Mouse (Mus musculus): ENCODE measurements around the gene Fst. TPM values are rescaled to one million over a fixed set of nuclear protein-coding genes. Genes with fewer than 3 reads are reported as not detected.

The Fst gene
- polyA plus RNA-seq (2012; rRNA removed) = 1.4 and 2.7 TPM in 2 replicates

GRCm38 (mm10) chr13:114458886-114459700, at the start of gene Fst:
Gene Fst (minus strand): TSS chr13:114458951.
- no peak for DNase-seq (ENCODE audit: low read depth, low spot score)
- WGBS = under 1% methylated on average over 77 of the region's 77 CpGs

- DNase-seq (ENCODE audit: low read depth, low spot score) = no peak
- 27% methylated on average over 3 of the region's 3 CpGs for WGBS
These were observed 35.1 kb upstream of the Fst start for GRCm38 (mm10) chr13:114493826-114494225.

- WGBS = 63% methylated on average over 7 of the region's 7 CpGs
- no peak for DNase-seq (ENCODE audit: low read depth, low spot score)
These were observed 29.4 kb upstream of the Fst start for GRCm38 (mm10) chr13:114488178-114488577.

GRCm38 (mm10) chr13:114478329-114478728, 19.6 kb upstream of the Fst start:
- no peak for DNase-seq (ENCODE audit: low read depth, low spot score)
- 90% methylated on average over 4 of the region's 4 CpGs for WGBS

GRCm38 (mm10) chr13:114469945-114470344, 11.2 kb upstream of the Fst start:
- no peak for DNase-seq (ENCODE audit: low read depth, low spot score)
- 42% methylated on average over 3 of the region's 3 CpGs for WGBS

GRCm38 (mm10) chr13:114466269-114466919, 7.6 kb upstream of the Fst start:
- WGBS = 86% methylated on average over 6 of the region's 6 CpGs
- no peak for DNase-seq (ENCODE audit: low read depth, low spot score)

- DNase-seq (ENCODE audit: low read depth, low spot score) = no peak
These were observed 6.6 kb upstream of the Fst start for GRCm38 (mm10) chr13:114465387-114465786.

GRCm38 (mm10) chr13:114464824-114465223, 6.1 kb upstream of the Fst start:
- no peak for DNase-seq (ENCODE audit: low read depth, low spot score)
- 61% methylated on average over 3 of the region's 3 CpGs for WGBS

More at GRCm38 (mm10) chr13:114465387-114465786, 6.6 kb upstream of the Fst start:
- 64% methylated on average over 1 of the region's 1 CpGs for WGBS

GRCm38 (mm10) chr13:114462548-114463408, 4.0 kb upstream of the Fst start:
- 54% methylated on average over 8 of the region's 8 CpGs for WGBS

GRCm38 (mm10) chr13:114460306-114460892, 1.6 kb upstream of the Fst start:
- WGBS = 2% methylated on average over 29 of the region's 29 CpGs
- DNase-seq (ENCODE audit: low read depth, low spot score) = no peak

More at GRCm38 (mm10) chr13:114462548-114463408, 4.0 kb upstream of the Fst start:
- DNase-seq (ENCODE audit: low read depth, low spot score) = no peak

GRCm38 (mm10) chr13:114459701-114460160, 980 bp upstream of the Fst start:
- no peak for DNase-seq (ENCODE audit: low read depth, low spot score)
- 2% methylated on average over 16 of the region's 16 CpGs for WGBS

- no peak for DNase-seq (ENCODE audit: low read depth, low spot score)
- WGBS = 2% methylated on average over 56 of the region's 56 CpGs
These were observed 363 bp downstream of the Fst start for GRCm38 (mm10) chr13:114458291-114458885.

GRCm38 (mm10) chr13:114457567-114458120, 1.1 kb downstream of the Fst start:
- 3% methylated on average over 15 of the region's 15 CpGs for WGBS
- no peak for DNase-seq (ENCODE audit: low read depth, low spot score)

GRCm38 (mm10) chr13:114456766-114457566, 1.8 kb downstream of the Fst start:
- no peak for DNase-seq (ENCODE audit: low read depth, low spot score)
- 2% methylated on average over 44 of the region's 44 CpGs for WGBS

- DNase-seq (ENCODE audit: low read depth, low spot score) = no peak
- WGBS = 5% methylated on average over 14 of the region's 14 CpGs
These were observed 2.5 kb downstream of the Fst start for GRCm38 (mm10) chr13:114456224-114456623.

GRCm38 (mm10) chr13:114455788-114456187, 3.0 kb downstream of the Fst start:
- DNase-seq (ENCODE audit: low read depth, low spot score) = no peak
- WGBS = 54% methylated on average over 13 of the region's 13 CpGs

GRCm38 (mm10) chr13:114447213-114447612, 11.5 kb downstream of the Fst start:
- DNase-seq (ENCODE audit: low read depth, low spot score) = no peak
- WGBS = 70% methylated on average over 2 of the region's 2 CpGs

GRCm38 (mm10) chr13:114432491-114432890, 26.3 kb downstream of the Fst start:
- DNase-seq (ENCODE audit: low read depth, low spot score) = no peak
- WGBS = 72% methylated on average over 5 of the region's 5 CpGs

Data from large intestine, adult 2 months (tissue).